Mouse (Mus musculus) adipose tissue, adult 10 weeks (tissue): Measurements from ENCODE around the gene Drd1. TPM values are rescaled to one million over a fixed set of nuclear protein-coding genes. Genes with fewer than 3 reads are reported as not detected.

ENCODE experiments used
- polyA plus RNA-seq: library from polyadenylated mRNA; stranded (reverse); fragments of 350-450 nt; fragmentation: Illumina TruSeq; extraction: RNeasy Lipid Tissue Mini Kit (QIAGEN cat#74804); gene quantifications from one replicate; pipeline ENCODE4 v1.2.3, GENCODE M21; 2014; ENCODE audit warnings: low read depth, low replicate concordance

Drd1 gene
- 1.4 TPM for polyA plus RNA-seq

DNA sequence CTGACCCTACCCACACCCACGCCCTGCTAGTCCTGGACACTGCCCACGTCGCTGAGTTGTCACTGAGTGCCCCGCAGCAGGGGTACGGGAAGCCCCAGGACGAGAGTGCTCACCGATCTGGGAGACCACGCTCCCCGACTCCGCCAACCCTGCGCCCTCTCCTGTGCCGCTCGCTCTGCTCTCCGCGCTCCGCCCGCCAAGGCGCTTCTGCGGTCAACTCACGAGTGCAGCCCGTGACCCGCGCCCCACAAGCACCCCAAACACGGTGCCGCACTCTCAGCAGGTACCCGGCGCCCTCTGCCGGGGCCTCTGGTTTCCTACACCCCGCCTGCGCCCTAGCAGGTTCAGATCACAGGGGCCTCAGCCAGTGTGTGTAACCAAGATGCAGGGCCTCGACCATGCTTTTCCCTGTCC lies at the start of gene Drd1:
Drd1 (minus strand) TSS at position 258 of the 414 bp plus-strand sequence.

DNA sequence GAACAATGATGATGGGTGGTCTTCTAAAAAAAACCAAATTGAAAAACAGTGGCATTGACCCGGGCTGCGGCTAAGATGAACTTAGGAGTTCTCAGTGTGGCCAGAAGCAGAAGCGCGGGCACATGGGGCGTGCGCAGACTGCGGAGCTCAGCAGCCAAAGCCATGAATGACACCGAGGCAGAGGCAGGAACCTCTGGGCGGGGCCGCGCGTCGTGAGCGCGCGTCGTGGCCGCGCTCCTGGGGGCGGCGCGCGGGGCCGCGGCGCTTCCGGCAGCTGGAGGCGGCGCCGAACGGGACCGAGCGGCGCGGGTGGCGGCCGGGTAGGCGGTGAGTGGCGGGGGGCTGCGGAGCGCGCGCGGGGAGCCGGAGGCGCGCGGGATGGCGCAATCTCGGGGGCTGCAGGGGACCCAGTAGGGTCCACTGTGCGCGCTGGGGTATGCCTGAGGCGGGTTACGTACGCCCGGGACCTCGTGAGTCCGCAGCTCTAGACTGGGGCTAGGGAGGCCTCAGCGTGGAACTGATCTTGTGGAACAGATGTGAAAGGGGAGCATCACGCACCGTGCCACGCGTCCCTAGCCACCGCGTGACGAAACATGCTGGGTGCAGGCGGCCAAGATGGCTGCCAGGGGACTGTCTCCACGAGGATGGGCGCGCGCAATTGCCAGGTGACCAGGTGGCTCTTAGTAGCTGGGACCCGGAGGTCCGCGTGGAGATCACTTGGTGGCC lies 16.3 kb upstream of the Drd1 start, which contains the start of gene Sfxn1:
Sfxn1 (plus strand) TSS at position 264 of the 726 bp plus-strand sequence.

Other genes with a start within 250 kb of the Drd1 start
- 74.7 TPM for gene Sfxn1, start 16.2 kb upstream of the Drd1 start, polyA plus RNA-seq
- 1.0 TPM for gene Hrh2, start 136.4 kb upstream of the Drd1 start, polyA plus RNA-seq